Mouse (Mus musculus) gastrocnemius, postnatal 10 days (tissue): ENCODE measurements around the gene Pphln1. TPM values are rescaled to one million over a fixed set of nuclear protein-coding genes. Genes with fewer than 3 reads are reported as not detected.

ENCODE experiments used
- DNase-seq: peaks from one replicate; pipeline ENCODE4 v3.0.0; 2021; ENCODE audit warnings: mixed read lengths
- total RNA-seq, 2 experiments: library from RNA; stranded (reverse); gene quantifications; 2 replicates each; pipeline ENCODE4 v1.2.3; 2021

Pphln1 gene
- total RNA-seq, 2 experiments from 2014 or later, result 20.7 to 21.5 TPM

GRCm38 (mm10) chr15:93433811-93434210, 35.7 kb downstream of the Pphln1 start:
- DNase-seq, result peak; percentile 11

GRCm38 (mm10) chr15:93435998-93436397, 37.8 kb downstream of the Pphln1 start:
- no peak for DNase-seq

GRCm38 (mm10) chr15:93438663-93439062, 40.5 kb downstream of the Pphln1 start:
- peak; percentile 58 for DNase-seq

- DNase-seq, result no peak
Measured at GRCm38 (mm10) chr15:93442271-93442670, 44.1 kb downstream of the Pphln1 start.

- no peak for DNase-seq
Measured at GRCm38 (mm10) chr15:93443676-93444075, 45.5 kb downstream of the Pphln1 start.

- no peak for DNase-seq
Measured at GRCm38 (mm10) chr15:93448862-93449261, 50.7 kb downstream of the Pphln1 start.

- no peak for DNase-seq
Measured at GRCm38 (mm10) chr15:93453296-93453695, 55.1 kb downstream of the Pphln1 start.

- no peak for DNase-seq
Measured at GRCm38 (mm10) chr15:93456005-93456404, 57.9 kb downstream of the Pphln1 start.

- DNase-seq, result no peak
Measured at GRCm38 (mm10) chr15:93459422-93459821, 61.3 kb downstream of the Pphln1 start.

GRCm38 (mm10) chr15:93461066-93461465, 62.9 kb downstream of the Pphln1 start:
- DNase-seq, result no peak

GRCm38 (mm10) chr15:93471651-93472050, 73.5 kb downstream of the Pphln1 start:
- no peak for DNase-seq

- DNase-seq, result no peak
Measured at GRCm38 (mm10) chr15:93472089-93472488, 73.9 kb downstream of the Pphln1 start.

- no peak for DNase-seq
Measured at GRCm38 (mm10) chr15:93474277-93474676, 76.1 kb downstream of the Pphln1 start.

- DNase-seq, result no peak
Measured at GRCm38 (mm10) chr15:93475688-93476087, 77.5 kb downstream of the Pphln1 start.

- no peak for DNase-seq
Measured at GRCm38 (mm10) chr15:93477729-93478128, 79.6 kb downstream of the Pphln1 start.

GRCm38 (mm10) chr15:93478676-93479075, 80.5 kb downstream of the Pphln1 start:
- DNase-seq, result no peak

- no peak for DNase-seq
Measured at GRCm38 (mm10) chr15:93479445-93479844, 81.3 kb downstream of the Pphln1 start.

GRCm38 (mm10) chr15:93481112-93481511, 83.0 kb downstream of the Pphln1 start:
- DNase-seq, result no peak

GRCm38 (mm10) chr15:93484261-93484710, 86.1 kb downstream of the Pphln1 start:
- DNase-seq, result no peak

GRCm38 (mm10) chr15:93485252-93485651, 87.1 kb downstream of the Pphln1 start:
- no peak for DNase-seq

GRCm38 (mm10) chr15:93486066-93486465, 87.9 kb downstream of the Pphln1 start:
- DNase-seq, result no peak

- DNase-seq, result no peak
Measured at GRCm38 (mm10) chr15:93489597-93489996, 91.4 kb downstream of the Pphln1 start.

- DNase-seq, result no peak
Measured at GRCm38 (mm10) chr15:93494700-93495099, 96.5 kb downstream of the Pphln1 start.

- no peak for DNase-seq
Measured at GRCm38 (mm10) chr15:93499866-93500265, 101.7 kb downstream of the Pphln1 start.

- no peak for DNase-seq
Measured at GRCm38 (mm10) chr15:93502703-93503102, 104.6 kb downstream of the Pphln1 start.
